Mouse (Mus musculus) forebrain, embryonic 13.5 days (tissue): ENCODE results near the gene Tnfsf15. TPM values are rescaled to one million over a fixed set of nuclear protein-coding genes. Genes with fewer than 3 reads are reported as not detected.

Source experiments
- ATAC-seq: fragments of 200-750 bp; cut with Nextera tagmentation; 2 replicates; pipeline ENCODE4 v1.8.0; 2017
- H3K27ac ChIP-seq: fragments of 300-500 bp; sonication (generic); 2 replicates; pipeline ENCODE4 v1.5.1; 2015; ENCODE audit warnings: inconsistent platforms, mild to moderate bottlenecking, moderate library complexity
- H3K27me3 ChIP-seq: fragments of 300-500 bp; sonication (generic); 2 replicates; pipeline ENCODE4 v1.6.1; 2015; ENCODE audit warnings: mild to moderate bottlenecking, inconsistent platforms
- H3K36me3 ChIP-seq: fragments of 300-500 bp; sonication (generic); 2 replicates; pipeline ENCODE4 v1.6.1; 2015; ENCODE audit warnings: mild to moderate bottlenecking, inconsistent platforms; ENCODE audit not compliant: poor library complexity, severe bottlenecking
- H3K4me1 ChIP-seq: fragments of 300-500 bp; sonication (generic); 2 replicates; pipeline ENCODE4 v1.6.1; 2015; ENCODE audit warnings: inconsistent platforms
- H3K4me2 ChIP-seq: fragments of 300-500 bp; sonication (generic); 2 replicates; pipeline ENCODE4 v1.6.1; 2015; ENCODE audit warnings: inconsistent platforms, mild to moderate bottlenecking, moderate library complexity
- H3K4me3 ChIP-seq: fragments of 300-500 bp; sonication (generic); 2 replicates; pipeline ENCODE4 v1.5.1; 2015; ENCODE audit warnings: mild to moderate bottlenecking, inconsistent platforms
- H3K9ac ChIP-seq: fragments of 300-500 bp; sonication (generic); 2 replicates; pipeline ENCODE4 v1.6.1; 2015; ENCODE audit warnings: mild to moderate bottlenecking, inconsistent platforms
- H3K9me3 ChIP-seq: fragments of 300-500 bp; sonication (generic); replicated peaks from 2 replicates; pipeline ENCODE4 v1.6.1; 2016; ENCODE audit warnings: inconsistent platforms
- WGBS: fragments of 180-500 bp; shearing (Covaris S2); methylation state at CpG from one replicate; pipeline ENCODE4 v1.1.7; 2015; 5-methylcytosine and 5-hydroxymethylcytosine counted together
- polyA plus RNA-seq: library from polyadenylated mRNA; unstranded; fragments of >200 nt; fragmentation: Nextera tagmentation; extraction: Ambion mirVana; gene quantifications from 2 replicates; pipeline ENCODE4 v1.2.1, GENCODE M21; 2015

Gene Tnfsf15
- polyA plus RNA-seq, 1 experiment from 2014 or later: not detected

DNA sequence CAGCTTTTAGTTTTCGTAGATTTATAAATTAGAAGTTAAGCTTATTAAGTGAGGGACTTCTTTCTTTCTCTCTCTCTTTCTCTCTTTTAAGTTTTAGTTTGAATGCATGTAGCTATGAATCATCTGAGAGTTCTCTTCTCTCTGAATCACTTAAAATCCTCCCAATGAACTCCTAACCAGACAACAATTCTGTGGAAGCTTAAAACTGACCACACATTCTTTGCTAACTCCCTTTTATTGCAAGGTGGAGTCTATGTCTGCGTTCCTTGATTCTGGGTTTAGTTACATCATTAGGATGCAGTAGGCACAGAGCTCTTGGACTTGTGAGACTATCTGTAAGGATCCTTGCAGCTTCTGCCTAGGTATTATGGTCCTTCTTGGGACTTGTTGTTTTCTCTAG, 41.2 kb downstream of the Tnfsf15 start:
- Histone ChIP-seq H3K4me2 (no peak overlapping the region), H3K9ac (no peak overlapping the region), H3K4me1 (no peaks in the 10 kb centered on the region), H3K36me3 (no peaks in the 10 kb centered on the region), H3K9me3 (no peaks in the 10 kb centered on the region), H3K4me3 (no peak overlapping the region), H3K27ac (no peak overlapping the region), H3K27me3 (no peaks in the 10 kb centered on the region)
- 89% methylated on average over 2 of the region's 2 CpGs for WGBS
- no peak for ATAC-seq

DNA sequence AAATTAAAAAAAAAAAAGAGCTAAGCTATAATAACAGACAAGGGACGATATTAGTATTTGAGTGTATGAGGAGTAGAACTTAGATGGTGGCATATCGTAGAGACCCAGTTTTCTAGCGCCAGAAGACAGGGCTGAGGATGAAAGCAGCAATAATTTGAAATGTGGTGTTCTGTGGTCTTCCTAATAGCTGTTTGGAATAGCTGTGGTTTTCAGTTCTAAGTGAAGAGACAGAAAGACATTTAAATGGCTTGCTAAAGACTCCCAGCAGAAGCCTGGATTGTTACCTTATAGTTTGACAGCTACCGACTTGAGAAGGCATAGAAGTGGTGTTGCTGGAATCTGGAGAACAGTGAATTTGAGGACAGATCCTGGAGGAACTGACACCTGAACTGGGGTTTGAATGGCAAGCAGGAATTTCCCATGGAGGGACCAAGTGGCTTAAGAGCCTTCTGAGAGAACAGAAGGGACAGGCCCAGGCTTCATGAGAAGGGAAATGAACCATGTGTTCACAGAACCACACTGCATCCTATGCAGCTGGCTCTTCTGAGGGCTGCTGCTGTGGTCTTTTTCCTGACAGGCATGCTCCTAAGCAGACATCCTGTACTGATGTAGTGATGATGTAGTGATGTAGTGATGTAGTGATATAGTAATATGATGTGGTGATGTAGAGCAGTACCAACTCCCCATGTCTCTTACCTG, 42.8 kb downstream of the Tnfsf15 start:
- no peak overlapping the region for H3K4me3 ChIP-seq

DNA sequence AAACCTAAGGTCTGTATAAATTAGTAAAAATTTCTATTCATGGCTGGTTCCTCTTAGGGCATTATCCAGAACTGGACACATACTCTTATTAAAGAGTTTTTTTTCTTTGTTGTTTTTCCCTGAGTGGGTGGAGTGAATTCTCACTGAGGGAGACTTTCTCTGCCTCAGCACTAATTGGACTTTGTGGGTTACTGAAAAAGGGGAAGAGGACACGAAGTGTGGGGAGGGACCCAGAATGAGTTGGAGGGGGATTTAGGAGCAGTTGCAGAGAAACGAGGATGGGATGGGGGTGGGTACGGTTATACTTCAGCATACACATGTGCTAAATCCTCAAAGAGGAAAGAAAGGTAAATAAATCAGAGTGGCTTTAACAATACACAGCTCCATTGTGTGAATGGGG, 45.2 kb downstream of the Tnfsf15 start:
- Histone ChIP-seq H3K4me2 (no peak overlapping the region), H3K9ac (no peak overlapping the region), H3K27ac (no peak overlapping the region), H3K36me3 (no peaks in the 10 kb centered on the region), H3K27me3 (no peaks in the 10 kb centered on the region), H3K9me3 (no peaks in the 10 kb centered on the region), H3K4me1 (no peaks in the 10 kb centered on the region), H3K4me3 (no peak overlapping the region)
- no peak for ATAC-seq
- WGBS: 45% methylated on average over 3 of the region's 3 CpGs

More for the DNA sequence above, 42.8 kb downstream of the Tnfsf15 start:
- no peak for ATAC-seq
- no peaks in the 10 kb centered on the region for H3K27me3 ChIP-seq
- H3K9ac ChIP-seq: no peak overlapping the region
- no peaks in the 10 kb centered on the region for H3K4me1 ChIP-seq
- H3K27ac ChIP-seq: no peak overlapping the region
- 91% methylated on average over 4 of the region's 4 CpGs for WGBS
- no peak overlapping the region for H3K4me2 ChIP-seq
- no peaks in the 10 kb centered on the region for H3K9me3 ChIP-seq
- H3K36me3 ChIP-seq: no peaks in the 10 kb centered on the region

DNA sequence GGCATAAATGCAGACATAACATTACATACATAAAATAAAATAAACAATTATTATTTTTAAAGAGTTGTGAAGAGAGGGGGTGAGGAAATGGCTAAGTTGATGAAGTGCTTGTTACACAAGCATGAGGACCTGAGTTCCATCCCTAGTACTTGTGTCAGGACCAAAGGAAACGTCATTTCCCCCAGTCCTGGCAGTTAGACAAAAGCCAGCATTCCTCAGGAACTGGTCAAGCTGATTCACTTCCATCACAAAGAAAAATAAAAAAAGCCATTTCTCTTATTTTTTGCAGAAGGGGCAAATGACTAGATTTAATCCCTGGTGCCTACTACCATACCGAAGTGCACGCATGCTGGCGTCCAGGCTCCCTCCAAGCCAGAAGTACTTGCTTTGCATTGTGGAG, 48.0 kb downstream of the Tnfsf15 start:
- 85% methylated on average over 4 of the region's 4 CpGs for WGBS
- no peak overlapping the region for H3K4me2 ChIP-seq
- H3K4me1 ChIP-seq: no peaks in the 10 kb centered on the region
- no peak overlapping the region for H3K4me3 ChIP-seq
- no peak overlapping the region for H3K9ac ChIP-seq
- H3K27me3 ChIP-seq: no peaks in the 10 kb centered on the region
- no peaks in the 10 kb centered on the region for H3K36me3 ChIP-seq
- no peak for ATAC-seq
- H3K27ac ChIP-seq: no peak overlapping the region
- no peaks in the 10 kb centered on the region for H3K9me3 ChIP-seq

DNA sequence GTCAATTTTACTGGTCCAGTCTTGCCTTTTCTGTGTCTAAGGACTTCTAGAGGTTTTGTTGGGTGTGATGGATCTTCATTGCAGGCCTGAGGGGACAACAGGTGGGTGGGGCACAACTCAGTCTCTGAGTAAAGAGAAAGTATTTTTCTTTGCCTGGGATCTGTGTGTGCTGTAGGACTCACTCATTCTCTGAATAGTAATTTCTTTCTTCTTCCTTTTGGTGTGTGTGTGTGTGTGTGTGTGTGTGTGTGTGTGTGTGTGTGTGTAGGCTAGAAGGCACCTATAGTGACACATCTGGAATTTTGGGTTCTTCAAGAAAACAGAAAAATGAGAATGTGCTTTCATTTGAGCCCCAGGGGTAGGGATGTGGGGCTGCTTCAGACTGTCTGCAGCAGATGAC, 52.6 kb downstream of the Tnfsf15 start:
- Histone ChIP-seq H3K36me3 (no peaks in the 10 kb centered on the region), H3K4me3 (no peak overlapping the region), H3K9ac (no peak overlapping the region), H3K9me3 (no peaks in the 10 kb centered on the region), H3K4me2 (no peak overlapping the region), H3K4me1 (no peaks in the 10 kb centered on the region), H3K27me3 (no peaks in the 10 kb centered on the region), H3K27ac (no peak overlapping the region)
- no peak for ATAC-seq

DNA sequence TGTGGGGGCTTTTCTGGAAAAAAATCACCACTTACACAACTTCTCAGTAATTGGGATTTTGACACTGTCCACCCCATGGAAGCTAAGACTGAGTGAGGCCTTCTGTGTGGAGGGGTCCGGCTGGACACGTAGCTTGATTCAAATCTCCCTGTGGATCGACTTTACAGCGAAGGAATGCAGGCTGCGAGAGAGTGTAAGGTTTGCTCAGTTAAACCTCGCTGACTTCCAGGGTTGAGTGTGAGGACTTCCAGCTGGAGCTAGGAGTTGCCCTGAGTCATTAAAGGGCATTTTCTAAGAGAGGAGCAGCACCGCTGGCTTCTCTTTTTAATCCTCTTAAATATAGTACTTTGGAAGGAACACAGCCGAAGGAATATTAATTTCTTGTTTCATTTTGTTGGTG, 57.5 kb downstream of the Tnfsf15 start:
- no peak overlapping the region for H3K4me2 ChIP-seq
- H3K27ac ChIP-seq: no peak overlapping the region
- H3K4me3 ChIP-seq: no peak overlapping the region
- no peak overlapping the region for H3K9ac ChIP-seq
- ATAC-seq: no peak
- no peaks in the 10 kb centered on the region for H3K9me3 ChIP-seq
- no peaks in the 10 kb centered on the region for H3K4me1 ChIP-seq
- H3K27me3 ChIP-seq: no peaks in the 10 kb centered on the region
- H3K36me3 ChIP-seq: no peaks in the 10 kb centered on the region
- 77% methylated on average over 8 of the region's 8 CpGs for WGBS

DNA sequence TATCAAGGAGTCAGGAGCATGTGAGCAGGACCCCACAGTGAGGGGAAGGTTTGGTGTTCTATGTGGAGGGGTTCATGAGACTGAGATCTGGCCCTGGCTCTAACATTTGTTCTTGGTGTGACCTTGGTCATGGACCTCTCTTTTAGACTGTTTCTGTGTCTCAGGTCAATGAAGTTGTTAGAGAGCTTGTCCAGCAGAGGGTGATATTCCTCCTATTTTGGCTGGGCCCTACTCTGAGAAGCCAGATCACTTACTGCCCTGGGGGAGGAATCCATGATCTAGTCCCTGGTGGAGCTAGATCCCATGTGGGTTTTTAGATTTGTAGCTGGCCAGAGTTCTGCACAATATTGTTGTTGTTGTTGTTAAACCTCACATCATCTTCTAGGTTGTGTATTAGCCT, 58.8 kb downstream of the Tnfsf15 start:
- H3K4me1 ChIP-seq: no peaks in the 10 kb centered on the region
- no peaks in the 10 kb centered on the region for H3K36me3 ChIP-seq
- H3K9ac ChIP-seq: no peak overlapping the region
- no peaks in the 10 kb centered on the region for H3K27me3 ChIP-seq
- no peaks in the 10 kb centered on the region for H3K9me3 ChIP-seq
- no peak for ATAC-seq
- H3K4me3 ChIP-seq: no peak overlapping the region
- H3K4me2 ChIP-seq: no peak overlapping the region
- H3K27ac ChIP-seq: no peak overlapping the region

DNA sequence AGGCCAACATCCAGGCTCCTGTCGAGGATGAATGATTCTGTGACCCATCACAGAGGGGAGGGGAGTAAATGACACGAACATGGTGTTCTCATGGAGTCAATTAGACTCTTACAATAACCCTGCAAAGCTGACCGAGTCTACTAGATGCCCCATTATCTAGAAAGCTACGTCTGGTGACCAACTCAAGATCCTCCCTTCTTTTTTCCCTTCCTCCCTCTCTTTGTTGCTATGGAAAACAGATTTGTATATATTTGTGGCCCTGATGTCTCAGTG, 59.7 kb downstream of the Tnfsf15 start:
- Histone ChIP-seq H3K27ac (no peak overlapping the region), H3K4me1 (no peaks in the 10 kb centered on the region), H3K4me2 (no peak overlapping the region), H3K27me3 (no peaks in the 10 kb centered on the region), H3K9me3 (no peaks in the 10 kb centered on the region), H3K36me3 (no peaks in the 10 kb centered on the region), H3K9ac (no peak overlapping the region), H3K4me3 (no peak overlapping the region)
- 57% methylated on average over 4 of the region's 4 CpGs for WGBS
- ATAC-seq: no peak

DNA sequence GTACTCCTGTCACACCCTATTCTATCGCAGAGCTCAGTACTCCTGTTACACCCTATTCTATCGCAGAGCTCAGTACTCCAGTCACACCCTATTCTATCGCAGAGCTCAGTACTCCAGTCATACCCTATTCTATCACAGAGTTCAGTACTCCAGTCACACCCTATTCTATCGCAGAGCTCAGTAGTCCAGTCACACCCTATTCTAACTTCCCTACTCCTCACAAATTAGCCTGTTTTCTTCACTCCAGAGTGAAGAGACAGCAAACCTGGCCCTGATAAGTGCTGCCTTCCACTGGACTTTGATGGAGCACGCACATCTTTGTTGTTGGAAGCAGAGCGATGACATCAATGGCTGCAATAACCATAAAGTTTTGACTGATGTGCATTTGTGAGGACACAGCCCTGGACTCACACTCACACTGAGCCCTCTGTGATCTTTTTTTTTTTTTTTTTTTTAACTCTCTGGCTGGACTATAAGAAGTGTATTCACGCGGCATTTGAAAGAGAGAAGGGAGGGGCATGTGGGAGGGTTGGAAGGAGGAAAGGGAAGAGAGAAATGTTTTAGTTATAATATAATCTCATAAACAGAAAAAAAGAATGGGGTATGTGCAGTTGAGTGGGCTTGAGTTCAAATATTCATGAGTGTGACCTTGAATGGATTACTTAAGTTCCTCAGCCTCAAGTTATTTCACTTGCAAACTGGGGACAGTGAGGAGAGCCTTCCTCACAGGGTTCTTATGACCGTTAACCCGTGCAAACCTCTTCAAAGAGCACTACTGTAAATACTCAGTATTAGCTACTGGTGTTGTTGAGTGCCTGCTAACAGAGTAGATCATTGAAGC, 60.3 kb downstream of the Tnfsf15 start:
- Histone ChIP-seq H3K9me3 (no peaks in the 10 kb centered on the region), H3K27ac (no peak overlapping the region), H3K36me3 (no peaks in the 10 kb centered on the region), H3K4me3 (no peak overlapping the region), H3K9ac (no peak overlapping the region), H3K4me2 (no peak overlapping the region), H3K4me1 (no peaks in the 10 kb centered on the region), H3K27me3 (no peaks in the 10 kb centered on the region)
- no peak for ATAC-seq
- WGBS: 89% methylated on average over 10 of the region's 10 CpGs

DNA sequence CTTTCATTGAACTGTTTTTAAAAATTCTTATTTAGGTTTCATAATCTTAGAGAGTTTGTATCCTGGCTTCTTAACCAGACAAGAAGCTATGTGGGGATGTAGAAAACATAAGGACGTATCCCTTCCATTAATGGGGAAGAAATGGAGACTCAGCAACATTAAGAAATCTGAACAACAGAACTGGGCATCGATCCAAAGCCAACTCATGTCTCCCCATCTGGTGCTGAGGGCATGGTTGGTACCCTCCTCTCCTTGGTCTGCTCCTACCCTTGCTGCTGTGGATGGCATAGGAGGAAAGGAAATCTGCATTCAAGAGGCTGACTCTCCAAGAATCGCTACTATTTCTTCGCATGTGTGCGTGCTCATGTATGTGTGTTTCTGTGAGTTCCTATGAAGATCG, 61.2 kb downstream of the Tnfsf15 start:
- 84% methylated on average over 6 of the region's 6 CpGs for WGBS
- Histone ChIP-seq H3K36me3 (no peaks in the 10 kb centered on the region), H3K27ac (no peak overlapping the region), H3K4me2 (no peak overlapping the region), H3K27me3 (no peaks in the 10 kb centered on the region), H3K9me3 (no peaks in the 10 kb centered on the region), H3K9ac (no peak overlapping the region), H3K4me3 (no peak overlapping the region), H3K4me1 (no peaks in the 10 kb centered on the region)
- ATAC-seq: no peak

DNA sequence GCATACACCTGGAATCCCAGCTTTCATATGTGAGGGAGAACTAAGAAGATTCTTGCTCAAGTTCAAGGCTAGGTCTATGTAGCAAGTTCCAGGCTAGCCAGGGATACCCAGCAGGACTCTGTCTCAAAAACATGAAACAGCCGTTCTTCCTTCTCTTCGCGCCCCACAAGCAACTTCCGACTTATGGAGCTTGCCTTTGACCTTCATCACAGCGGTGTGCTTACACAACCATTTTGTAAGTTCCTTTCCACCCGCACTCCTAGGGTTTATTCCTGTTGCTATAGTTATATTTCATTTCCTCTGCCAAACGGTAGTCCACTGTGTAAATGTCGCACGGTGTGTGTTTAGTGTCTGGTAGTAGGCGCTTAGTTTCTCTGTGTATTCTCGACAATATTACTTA, 61.9 kb downstream of the Tnfsf15 start:
- Histone ChIP-seq H3K4me3 (no peak overlapping the region), H3K27me3 (no peaks in the 10 kb centered on the region), H3K36me3 (no peaks in the 10 kb centered on the region), H3K27ac (no peak overlapping the region), H3K9me3 (no peaks in the 10 kb centered on the region), H3K9ac (no peak overlapping the region), H3K4me1 (no peaks in the 10 kb centered on the region), H3K4me2 (no peak overlapping the region)
- 84% methylated on average over 11 of the region's 11 CpGs for WGBS
- no peak for ATAC-seq

DNA sequence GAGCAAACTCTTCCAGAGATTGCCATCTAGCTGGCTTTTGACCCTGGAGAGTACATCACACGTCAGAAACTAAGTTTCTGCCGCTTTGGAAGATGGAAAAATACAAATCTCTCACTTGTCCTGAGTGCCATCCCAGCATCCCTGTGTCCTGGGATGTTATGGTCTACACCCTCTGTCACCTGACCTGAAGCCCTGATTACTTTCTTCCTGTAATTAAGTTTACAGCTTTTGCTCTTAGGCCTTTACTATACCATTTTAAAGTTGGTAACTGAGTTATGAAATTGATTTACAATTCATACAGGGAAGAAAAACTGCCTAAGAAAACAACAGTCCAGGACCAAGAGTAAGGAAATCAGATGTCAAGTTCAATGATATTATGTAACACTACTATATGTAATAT, 62.5 kb downstream of the Tnfsf15 start:
- H3K27ac ChIP-seq: no peak overlapping the region
- no peaks in the 10 kb centered on the region for H3K9me3 ChIP-seq
- no peak for ATAC-seq
- 82% methylated on average over 2 of the region's 2 CpGs for WGBS
- no peak overlapping the region for H3K9ac ChIP-seq
- H3K4me2 ChIP-seq: no peak overlapping the region
- H3K4me3 ChIP-seq: no peak overlapping the region
- no peaks in the 10 kb centered on the region for H3K27me3 ChIP-seq
- no peaks in the 10 kb centered on the region for H3K36me3 ChIP-seq
- H3K4me1 ChIP-seq: no peaks in the 10 kb centered on the region

DNA sequence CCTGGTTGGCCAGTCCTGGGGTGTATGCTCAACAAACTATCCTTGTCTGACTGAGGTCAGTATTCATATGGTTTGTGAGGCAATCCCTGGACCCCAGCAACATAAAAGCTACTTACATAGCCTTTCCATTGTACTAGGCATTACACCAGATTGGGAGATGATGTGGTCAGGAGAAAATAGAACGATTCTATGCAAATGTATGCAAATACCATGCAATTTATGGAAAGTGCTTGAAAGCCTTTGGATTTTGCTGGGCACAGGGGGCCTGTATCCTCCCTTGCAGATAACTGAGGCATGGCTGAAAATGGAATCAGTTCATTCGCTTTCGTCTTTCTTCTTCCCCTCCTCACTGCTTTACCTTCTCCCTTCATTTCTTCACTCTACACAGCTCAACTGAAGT, 63.4 kb downstream of the Tnfsf15 start:
- Histone ChIP-seq H3K4me3 (no peak overlapping the region), H3K9ac (no peak overlapping the region), H3K36me3 (no peaks in the 10 kb centered on the region), H3K4me1 (no peaks in the 10 kb centered on the region), H3K9me3 (no peaks in the 10 kb centered on the region), H3K27me3 (no peaks in the 10 kb centered on the region), H3K27ac (no peak overlapping the region), H3K4me2 (no peak overlapping the region)
- 77% methylated on average over 3 of the region's 3 CpGs for WGBS
- ATAC-seq: no peak
